Mouse (Mus musculus) adrenal gland, postnatal 10 days (tissue): ENCODE data around the gene Arid3b. TPM values are rescaled to one million over a fixed set of nuclear protein-coding genes. Genes with fewer than 3 reads are reported as not detected.

ENCODE experiments used
- DNase-seq: peaks from one replicate; pipeline ENCODE4 v3.0.0; 2021; ENCODE audit warnings: mixed read lengths
- total RNA-seq, 2 experiments: library from RNA; stranded (reverse); gene quantifications; 2 replicates each; pipeline ENCODE4 v1.2.3; 2021

Arid3b gene
- total RNA-seq, 2 experiments from 2014 or later: 3.3 to 4.4 TPM

- DNase-seq: no peak
These were observed 60.9 kb downstream of the Arid3b start for GRCm38 (mm10) chr9:57775736-57776135.

GRCm38 (mm10) chr9:57775026-57775425, 61.6 kb downstream of the Arid3b start:
- DNase-seq: no peak

- DNase-seq: no peak
These were observed 62.4 kb downstream of the Arid3b start for GRCm38 (mm10) chr9:57774168-57774567.

- no peak for DNase-seq
These were observed 62.8 kb downstream of the Arid3b start for GRCm38 (mm10) chr9:57773754-57774153.

- DNase-seq: no peak
These were observed 65.8 kb downstream of the Arid3b start for GRCm38 (mm10) chr9:57770836-57771235.

GRCm38 (mm10) chr9:57770214-57770613, 66.4 kb downstream of the Arid3b start:
- no peak for DNase-seq

- no peak for DNase-seq
These were observed 67.0 kb downstream of the Arid3b start for GRCm38 (mm10) chr9:57769539-57770069.

GRCm38 (mm10) chr9:57767231-57767630, 69.4 kb downstream of the Arid3b start:
- no peak for DNase-seq

- no peak for DNase-seq
These were observed 70.2 kb downstream of the Arid3b start for GRCm38 (mm10) chr9:57766431-57766830.

GRCm38 (mm10) chr9:57765364-57766351, 70.9 kb downstream of the Arid3b start, which contains the start of gene Clk3:
Gene Clk3, minus strand, starts transcription at chr9:57765860.
- DNase-seq: peak; percentile 83

GRCm38 (mm10) chr9:57764974-57765363, 71.6 kb downstream of the Arid3b start:
- peak; percentile 98 for DNase-seq

- DNase-seq: peak; percentile 89
These were observed 72.2 kb downstream of the Arid3b start for GRCm38 (mm10) chr9:57764147-57764973.

- DNase-seq: peak; percentile 60
These were observed 74.0 kb downstream of the Arid3b start for GRCm38 (mm10) chr9:57762563-57762991.

- peak; percentile 39 for DNase-seq
These were observed 74.7 kb downstream of the Arid3b start for GRCm38 (mm10) chr9:57761563-57762551.

GRCm38 (mm10) chr9:57760416-57761146, 76.0 kb downstream of the Arid3b start:
- DNase-seq: no peak

- DNase-seq: peak; percentile 88
These were observed 77.3 kb downstream of the Arid3b start for GRCm38 (mm10) chr9:57759289-57759688.

- no peak for DNase-seq
These were observed 78.1 kb downstream of the Arid3b start for GRCm38 (mm10) chr9:57758528-57758927.

- no peak for DNase-seq
These were observed 79.0 kb downstream of the Arid3b start for GRCm38 (mm10) chr9:57757578-57757977.

- no peak for DNase-seq
These were observed 85.7 kb downstream of the Arid3b start for GRCm38 (mm10) chr9:57750901-57751300.

- DNase-seq: no peak
These were observed 87.8 kb downstream of the Arid3b start for GRCm38 (mm10) chr9:57748831-57749230.
